Mouse (Mus musculus) heart, postnatal 4 days (tissue): Measurements from ENCODE around the gene Olfr322. TPM values are rescaled to one million over a fixed set of nuclear protein-coding genes. Genes with fewer than 3 reads are reported as not detected.

Experiments
- total RNA-seq, 2 experiments: library from RNA; stranded (reverse); gene quantifications; 2 replicates each; pipeline ENCODE4 v1.2.3; 2021

Olfr322 gene
- total RNA-seq, 2 experiments from 2014 or later, result not detected

Other genes with a start within 250 kb of the Olfr322 start
- gene 1810065E05Rik, start 237.7 kb upstream of the Olfr322 start, total RNA-seq, result not detected
- gene Gm12253, start 226.2 kb upstream of the Olfr322 start, total RNA-seq, result not detected
- gene Lypd9, start 205.9 kb upstream of the Olfr322 start, total RNA-seq, result not detected
- gene Olfr30, start 196.5 kb upstream of the Olfr322 start, total RNA-seq, result not detected
- not detected for gene Olfr332, start 166.2 kb upstream of the Olfr322 start, total RNA-seq
- gene Olfr331, start 156.2 kb upstream of the Olfr322 start, total RNA-seq, result not detected
- not detected for gene Olfr330, start 123.9 kb upstream of the Olfr322 start, total RNA-seq
- not detected for gene Olfr329-ps, start 112.4 kb upstream of the Olfr322 start, total RNA-seq
- under 1 TPM in 1 of 2 experiments, not detected in 1; 0.09 TPM for gene Olfr328, start 103.1 kb upstream of the Olfr322 start, total RNA-seq
- not detected for gene Olfr224, start 88.2 kb upstream of the Olfr322 start, total RNA-seq
- gene Olfr325, start 81.1 kb upstream of the Olfr322 start, total RNA-seq, result not detected
- not detected for gene Olfr324, start 63.7 kb upstream of the Olfr322 start, total RNA-seq
- not detected for gene 2210407C18Rik, start 42.7 kb upstream of the Olfr322 start, total RNA-seq
- not detected for gene Olfr323, start 28.3 kb upstream of the Olfr322 start, total RNA-seq
- gene Trim58, start 18.3 kb upstream of the Olfr322 start, total RNA-seq, result under 1 TPM in 1 of 2 experiments, not detected in 1; 0.23 TPM
- not detected for gene Olfr320, start 22.3 kb downstream of the Olfr322 start, total RNA-seq
- not detected for gene Olfr319, start 40.4 kb downstream of the Olfr322 start, total RNA-seq
- not detected for gene Olfr318, start 65.2 kb downstream of the Olfr322 start, total RNA-seq
- gene Olfr317, start 80.4 kb downstream of the Olfr322 start, total RNA-seq, result not detected
- not detected for gene Olfr316, start 94.0 kb downstream of the Olfr322 start, total RNA-seq
- gene Olfr315, start 114.4 kb downstream of the Olfr322 start, total RNA-seq, result not detected
- not detected for gene Olfr314, start 124.2 kb downstream of the Olfr322 start, total RNA-seq
- not detected for gene Fam183b, start 143.2 kb downstream of the Olfr322 start, total RNA-seq
- not detected for gene Olfr313, start 156.2 kb downstream of the Olfr322 start, total RNA-seq
- gene Olfr312, start 170.5 kb downstream of the Olfr322 start, total RNA-seq, result not detected
- gene Olfr311, start 180.5 kb downstream of the Olfr322 start, total RNA-seq, result not detected
- 1 to 10 TPM; 2.3 to 2.7 TPM for gene Gm12258, start 188.4 kb downstream of the Olfr322 start, total RNA-seq
- gene 2810021J22Rik, start 208.4 kb downstream of the Olfr322 start, total RNA-seq, result 1 to 10 TPM; 4.4 to 4.8 TPM
- 1 to 10 TPM; 5.3 to 5.9 TPM for gene Zfp39, start 245.4 kb downstream of the Olfr322 start, total RNA-seq